Mouse (Mus musculus) hindlimb bud, embryonic 11.5 days (tissue): Measurements from ENCODE around the gene Smim11.

ENCODE experiments used
- DNase-seq: peaks from one replicate; pipeline ENCODE4 v3.0.0-alpha.2; 2012; ENCODE audit warnings: low read depth, low spot score; ENCODE audit errors: extremely low spot score

Smim11 gene

DNA sequence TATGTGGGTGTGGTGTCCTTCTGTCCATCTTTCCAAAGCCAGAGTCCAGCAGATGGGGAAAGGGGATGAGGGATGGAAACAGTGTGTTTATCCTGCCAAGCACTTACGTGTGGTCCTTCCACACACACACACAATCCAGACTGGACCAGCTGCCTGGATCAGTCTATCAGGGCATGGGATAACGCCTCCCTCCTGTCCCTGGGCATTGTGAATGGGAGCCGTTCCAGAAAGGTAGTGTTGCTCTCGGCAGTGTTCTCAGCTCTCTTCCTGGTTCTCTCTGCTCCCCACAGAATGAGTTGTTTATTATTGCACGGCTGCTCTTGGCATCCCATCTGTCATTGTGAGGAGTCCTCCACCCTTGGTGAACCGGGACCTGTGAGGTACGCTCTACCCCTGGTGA is 59.6 kb downstream of the Smim11 start:
- DNase-seq, result no peak
